Mouse (Mus musculus) retina, adult 2 months (tissue): ENCODE results near the gene Efcab1.
"Not testable (repeated sequence)": the region's sequence is repeated elsewhere in the genome, so short reads cannot be mapped to it uniquely, and the experiment has no call there.

Source experiments
- DNase-seq: peaks from one replicate; pipeline ENCODE4 v3.0.0-alpha.2; 2012; ENCODE audit warnings: low read depth, low spot score

The Efcab1 gene

DNA sequence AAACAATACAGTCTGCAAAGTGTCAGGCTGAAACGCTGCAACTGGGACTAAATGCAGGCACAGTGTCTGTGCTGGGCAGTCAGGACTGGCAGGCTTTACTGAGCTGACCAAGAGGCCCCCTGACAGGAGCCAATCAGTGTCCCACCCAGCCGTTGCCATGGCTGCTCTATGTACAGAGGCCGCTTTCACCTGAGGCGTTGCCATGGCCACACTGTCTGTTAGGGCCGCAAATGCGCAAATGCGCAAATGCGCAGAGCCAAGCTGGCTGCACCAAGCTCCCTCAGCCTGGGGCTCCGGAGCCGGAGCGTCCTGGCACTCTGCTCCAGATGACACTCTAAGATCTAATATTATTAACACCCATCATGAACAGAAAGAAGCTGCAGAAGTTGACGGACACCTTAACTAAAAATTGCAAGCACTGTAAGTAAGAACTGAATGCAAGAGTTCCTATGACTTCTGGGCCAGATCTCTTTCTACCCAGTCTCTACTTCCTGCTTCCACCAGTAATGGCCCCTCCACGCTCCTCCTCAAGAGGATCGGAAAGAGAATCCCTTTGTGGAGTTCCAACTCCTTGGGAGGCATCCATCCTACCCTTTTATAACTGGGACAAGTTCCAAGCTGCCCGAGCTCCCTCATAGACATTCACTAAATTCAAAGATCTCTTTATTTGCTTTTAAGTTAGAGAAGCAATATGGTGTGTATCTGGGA lies at the start of gene Efcab1:
TSS of gene Efcab1 (plus strand) at position 214 of the 708 bp plus-strand sequence.
- DNase-seq = no peak

DNA sequence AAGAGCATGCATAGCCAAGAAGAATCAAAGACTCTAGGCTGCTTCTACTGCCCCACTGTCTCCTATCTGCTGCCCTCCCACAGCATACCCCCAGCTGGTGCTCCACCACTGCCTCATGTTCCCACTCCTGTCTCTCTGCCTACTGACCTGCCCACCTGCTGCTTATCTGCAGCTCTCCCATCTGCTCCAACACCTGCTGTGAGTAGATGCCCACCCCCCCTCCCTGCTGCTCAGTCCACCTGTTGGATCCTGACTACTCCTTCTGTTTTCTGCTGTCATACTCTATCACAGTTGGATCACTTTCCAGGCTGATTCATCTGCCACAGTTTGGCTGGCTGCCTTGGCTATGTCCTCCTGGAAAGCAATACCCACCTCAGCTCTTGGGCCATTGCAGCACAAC lies 47.0 kb upstream of the Efcab1 start:
- DNase-seq = no peak

GRCm38 (mm10) chr16:14884916-14885315 lies 21.5 kb upstream of the Efcab1 start:
- no peak for DNase-seq

- DNase-seq = no peak
Measured at GRCm38 (mm10) chr16:14885372-14885771, 21.0 kb upstream of the Efcab1 start.

- no peak for DNase-seq
Measured at GRCm38 (mm10) chr16:14892492-14892891, 13.9 kb upstream of the Efcab1 start.

DNA sequence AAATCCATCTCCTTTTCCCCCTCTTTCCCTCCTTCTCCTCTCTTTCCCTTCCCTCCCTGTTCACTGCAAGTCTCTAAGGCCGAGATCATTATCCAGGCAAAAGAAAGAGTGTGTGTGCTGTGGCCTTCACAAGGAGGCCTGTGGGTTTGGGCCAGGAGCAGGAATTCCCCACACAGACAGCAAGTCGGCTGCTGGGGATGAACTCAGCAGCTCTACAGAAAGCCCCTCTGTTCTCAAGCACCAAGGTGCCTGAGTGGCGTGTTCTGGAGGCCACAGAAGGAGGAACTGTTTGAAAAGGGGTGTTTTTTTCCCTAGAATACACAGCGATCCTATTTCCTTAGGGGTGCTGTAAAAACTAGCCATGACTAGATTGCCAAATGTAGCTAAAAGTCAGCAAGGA lies 12.5 kb upstream of the Efcab1 start:
- DNase-seq = no peak

DNA sequence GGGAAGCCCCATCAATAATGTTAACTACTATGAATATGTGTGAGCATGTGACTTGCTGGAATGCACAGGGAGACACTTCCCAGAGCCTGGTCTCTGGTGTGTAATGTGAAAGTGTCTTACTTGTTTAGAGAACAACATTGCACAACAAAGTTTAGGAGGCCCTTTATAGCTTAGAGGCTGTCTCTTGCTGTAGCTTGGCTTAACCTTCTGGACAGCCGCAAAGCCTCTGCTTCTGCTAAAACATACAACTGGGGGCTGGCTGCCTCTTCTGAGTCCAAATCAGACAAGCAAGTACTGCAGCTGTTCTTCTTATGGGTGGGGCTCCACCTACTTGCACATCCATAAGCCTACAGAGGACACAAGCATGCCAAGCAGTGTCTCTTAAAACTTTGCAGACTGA lies 11.7 kb upstream of the Efcab1 start:
- DNase-seq = no peak

- DNase-seq = no peak
Measured at GRCm38 (mm10) chr16:14895543-14895942, 10.9 kb upstream of the Efcab1 start.

GRCm38 (mm10) chr16:14930711-14931110 lies 24.3 kb downstream of the Efcab1 start:
- DNase-seq = not testable (repeated sequence)

DNA sequence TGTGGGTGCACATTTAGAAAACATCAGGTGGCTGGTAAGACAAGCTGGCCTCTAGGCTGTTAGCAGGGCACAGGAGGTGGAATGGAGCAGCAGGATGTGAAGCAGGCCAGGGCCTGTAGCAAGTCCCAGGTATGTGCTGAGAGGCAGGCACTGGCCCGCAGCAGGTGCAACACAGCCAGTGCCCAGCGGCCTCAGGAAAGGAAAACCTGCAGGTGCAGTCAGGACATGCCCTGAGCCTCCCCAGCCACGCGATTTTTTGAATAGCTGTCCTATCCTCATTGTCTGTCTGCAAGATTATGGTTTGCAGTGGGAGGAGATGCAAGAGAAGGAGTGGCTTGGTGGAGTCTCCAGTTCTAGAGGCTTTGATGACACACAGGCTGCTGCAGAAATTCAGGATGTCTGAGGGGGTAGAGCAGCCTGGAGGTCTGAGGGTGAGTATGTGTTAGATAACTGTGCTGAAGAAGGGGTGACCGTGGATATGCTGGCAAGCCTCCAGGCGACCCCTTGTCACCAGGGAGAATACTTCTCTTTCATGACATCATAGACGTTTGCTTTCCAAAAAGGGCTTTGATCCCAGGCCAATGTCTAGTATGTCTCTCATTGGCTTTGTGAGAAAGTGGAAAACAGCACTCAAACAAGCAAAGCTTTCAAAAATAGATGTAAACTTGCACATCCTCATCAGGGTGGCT lies 30.2 kb downstream of the Efcab1 start:
- DNase-seq = not testable (repeated sequence)

- no peak for DNase-seq
Measured at GRCm38 (mm10) chr16:14939552-14939951, 33.1 kb downstream of the Efcab1 start.

DNA sequence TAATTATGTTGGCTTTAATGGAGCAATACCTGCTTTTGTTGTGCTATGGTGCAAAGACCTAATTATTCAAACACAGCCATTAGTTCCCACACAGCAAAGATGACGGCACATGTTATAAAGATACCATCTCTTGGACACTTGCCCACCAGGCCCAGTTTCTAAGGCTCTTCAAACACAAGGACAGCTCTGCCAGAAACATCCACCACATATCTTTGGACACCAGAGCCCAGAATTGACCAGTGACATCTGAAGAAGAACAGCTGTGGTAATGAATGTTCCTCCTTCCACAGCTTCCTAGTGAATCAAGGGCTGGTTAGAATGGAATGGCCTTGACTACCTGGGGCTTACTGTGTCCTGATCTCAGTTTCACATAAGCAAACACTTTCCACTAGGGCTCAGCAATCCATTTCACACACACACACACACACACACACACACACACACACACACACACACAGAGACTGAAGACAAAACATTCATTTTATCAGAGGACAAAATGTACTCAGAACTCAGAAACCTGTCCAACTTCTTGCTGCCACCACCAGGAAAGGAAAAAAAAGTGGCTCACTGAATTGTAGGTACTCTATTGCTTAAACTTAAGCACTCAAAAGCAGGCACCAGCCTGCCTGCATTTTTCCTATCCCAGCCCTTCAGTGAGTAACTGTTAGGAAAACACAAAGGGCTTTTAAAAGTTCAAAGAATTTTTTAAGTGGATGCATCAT lies 33.7 kb downstream of the Efcab1 start:
- DNase-seq = no peak

- DNase-seq = no peak
Measured at GRCm38 (mm10) chr16:14940898-14941297, 34.5 kb downstream of the Efcab1 start.

- DNase-seq = no peak
Measured at GRCm38 (mm10) chr16:14943530-14943929, 37.1 kb downstream of the Efcab1 start.

- not testable (repeated sequence) for DNase-seq
Measured at GRCm38 (mm10) chr16:14947561-14947960, 41.2 kb downstream of the Efcab1 start.

- DNase-seq = no peak
Measured at GRCm38 (mm10) chr16:14951894-14952293, 45.5 kb downstream of the Efcab1 start.

DNA sequence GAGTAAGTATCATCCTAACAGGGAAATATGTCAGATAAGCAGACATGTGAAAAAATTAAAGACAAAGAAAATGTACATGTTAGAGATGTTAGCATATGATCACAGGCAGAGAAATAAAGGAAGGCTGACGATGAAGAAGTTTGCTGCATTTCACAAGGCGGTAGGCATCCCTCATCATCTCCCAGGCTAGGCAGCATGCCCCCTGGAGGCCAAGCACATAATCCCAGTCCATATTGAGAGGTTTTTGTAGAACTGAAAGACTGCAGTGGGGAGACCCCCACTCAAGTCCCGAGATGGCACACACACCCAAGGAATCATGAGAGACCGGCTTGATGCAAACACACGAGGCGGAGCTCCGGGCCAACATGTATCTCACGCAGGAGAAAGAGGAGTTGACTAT lies 53.3 kb downstream of the Efcab1 start:
- no peak for DNase-seq

- no peak for DNase-seq
Measured at GRCm38 (mm10) chr16:14973696-14974095, 67.3 kb downstream of the Efcab1 start.

DNA sequence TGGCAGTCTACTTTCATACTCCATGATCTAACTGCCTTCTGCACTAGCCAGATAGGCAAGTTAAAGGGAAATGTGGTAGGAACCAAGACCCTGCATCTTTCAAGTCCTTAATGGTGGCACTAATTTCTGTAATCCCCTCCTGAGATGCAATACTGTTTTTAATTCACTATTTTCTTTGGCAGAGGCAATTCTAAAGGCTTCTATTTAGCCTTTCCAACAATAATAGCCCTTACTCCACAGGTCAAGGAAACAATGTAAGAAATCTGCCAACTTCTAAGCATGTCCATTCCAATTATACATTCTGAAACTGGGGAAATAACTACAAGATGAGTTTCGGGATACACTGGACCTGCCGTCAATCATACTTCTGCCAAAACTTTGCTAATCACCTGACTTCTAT lies 72.8 kb downstream of the Efcab1 start:
- DNase-seq = no peak

DNA sequence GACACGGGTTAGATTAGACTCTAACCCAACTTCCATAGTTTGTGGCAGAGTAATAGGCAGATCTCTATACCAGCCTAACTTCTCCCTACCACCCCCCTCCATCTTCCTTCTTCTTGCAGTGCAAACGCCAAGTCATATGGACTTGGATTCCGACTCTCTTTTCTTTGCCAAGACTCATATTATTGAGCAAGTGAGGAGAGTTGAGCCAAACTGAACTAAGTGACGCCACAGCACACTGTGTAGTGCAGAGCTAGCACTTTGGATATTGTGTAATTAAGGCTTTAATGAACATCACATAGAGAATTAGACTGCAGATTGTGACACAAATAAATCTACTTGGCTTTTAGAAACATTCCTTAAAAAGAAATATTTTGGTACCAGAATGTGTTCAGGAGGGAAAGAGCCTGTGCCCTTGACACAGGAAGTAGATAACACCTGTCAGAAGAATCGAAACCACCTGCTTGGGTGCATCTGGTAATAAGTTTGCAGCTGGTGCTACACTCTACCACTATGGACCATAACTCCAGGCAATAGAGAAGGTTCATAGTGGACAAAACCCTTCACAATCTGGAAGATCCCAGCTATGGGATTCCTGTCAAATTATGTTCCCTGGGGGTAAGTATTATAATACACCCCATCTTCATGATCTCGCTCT lies 83.3 kb downstream of the Efcab1 start:
- no peak for DNase-seq

DNA sequence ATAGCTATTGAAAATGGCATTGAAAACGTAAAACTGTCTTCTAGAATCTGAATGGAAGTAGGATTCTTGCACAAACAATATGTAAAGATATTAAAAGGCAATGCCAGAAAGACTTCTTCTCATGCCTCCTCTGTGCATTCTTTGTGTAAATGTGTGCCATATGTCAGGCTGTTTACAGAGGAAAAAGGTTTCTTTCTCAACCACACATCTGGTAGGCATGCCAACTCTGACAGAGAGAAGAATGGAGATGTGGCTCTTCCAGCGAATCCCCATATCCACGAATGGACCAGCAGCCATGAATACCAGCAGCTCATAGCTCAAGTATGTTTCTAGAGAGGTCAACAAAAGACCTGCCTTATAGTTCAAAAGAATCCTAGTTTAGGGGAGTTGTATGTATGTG lies 84.6 kb downstream of the Efcab1 start:
- DNase-seq = no peak

DNA sequence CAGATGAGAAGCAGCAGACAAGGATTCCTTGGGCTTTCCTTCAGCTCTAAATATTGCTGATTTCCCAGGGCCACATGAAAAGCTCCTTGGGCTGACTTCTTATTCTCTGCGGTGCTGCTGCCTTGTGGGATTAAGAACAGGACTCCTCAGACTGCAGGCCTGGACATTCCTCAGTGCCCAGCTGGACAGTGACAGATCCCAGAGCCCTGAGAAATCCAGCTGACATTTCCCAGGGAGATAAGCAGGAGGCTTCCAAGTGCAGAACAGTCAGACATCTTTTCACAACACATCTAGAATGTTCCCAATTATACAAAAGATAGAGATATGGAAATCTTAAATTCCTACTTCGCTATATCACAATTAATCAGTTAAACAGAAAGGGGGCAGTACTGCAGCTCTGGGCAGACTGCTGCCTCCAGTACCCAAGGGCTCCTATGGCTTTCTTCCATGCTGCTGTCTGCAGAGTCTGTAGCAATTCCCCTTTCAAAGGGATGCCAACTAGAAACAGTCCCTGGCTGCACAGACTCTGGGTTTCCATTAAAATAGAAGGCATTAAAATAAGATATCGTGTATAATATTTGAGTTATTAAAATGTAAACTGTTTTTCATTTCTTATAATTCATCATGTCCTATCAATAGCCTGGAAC lies 86.2 kb downstream of the Efcab1 start:
- no peak for DNase-seq
